Mouse (Mus musculus) lung, embryonic 15.5 days (tissue): ENCODE data around the gene Hexim2. TPM values are rescaled to one million over a fixed set of nuclear protein-coding genes. Genes with fewer than 3 reads are reported as not detected.

Experiments used
- ATAC-seq: fragments of 200-750 bp; cut with Nextera tagmentation; 2 replicates; pipeline ENCODE4 v1.8.0; 2017; ENCODE audit warnings: moderate number of reproducible peaks, borderline replicate concordance; ENCODE audit not compliant: low FRiP score, low TSS enrichment; ENCODE audit errors: extremely low read depth
- H3K27ac ChIP-seq: fragments of 300-500 bp; sonication (generic); 2 replicates; pipeline ENCODE4 v1.5.1; 2015; ENCODE audit warnings: moderate library complexity, mild to moderate bottlenecking, inconsistent platforms
- H3K27me3 ChIP-seq: fragments of 300-500 bp; sonication (generic); 2 replicates; pipeline ENCODE4 v1.6.1; 2015; ENCODE audit warnings: inconsistent platforms
- H3K36me3 ChIP-seq: fragments of 300-500 bp; sonication (generic); 2 replicates; pipeline ENCODE4 v1.6.1; 2015; ENCODE audit warnings: inconsistent platforms
- H3K4me1 ChIP-seq: fragments of 300-500 bp; sonication (generic); 2 replicates; pipeline ENCODE4 v1.6.1; 2015; ENCODE audit warnings: inconsistent platforms
- H3K4me2 ChIP-seq: fragments of 300-500 bp; sonication (generic); 2 replicates; pipeline ENCODE4 v1.6.1; 2015; ENCODE audit warnings: inconsistent platforms, mild to moderate bottlenecking, moderate library complexity
- H3K4me3 ChIP-seq: fragments of 300-500 bp; sonication (generic); 2 replicates; pipeline ENCODE4 v1.5.1; 2015; ENCODE audit warnings: mild to moderate bottlenecking, inconsistent platforms
- H3K9ac ChIP-seq: fragments of 300-500 bp; sonication (generic); 2 replicates; pipeline ENCODE4 v1.6.1; 2015; ENCODE audit warnings: inconsistent platforms
- H3K9me3 ChIP-seq: fragments of 300-500 bp; sonication (generic); 2 replicates; pipeline ENCODE4 v1.6.1; 2016; ENCODE audit warnings: inconsistent platforms
- WGBS: fragments of 180-500 bp; shearing (Covaris S2); methylation state at CpG from one replicate; pipeline ENCODE4 v1.1.7; 2015; 5-methylcytosine and 5-hydroxymethylcytosine counted together
- polyA plus RNA-seq: library from polyadenylated mRNA; unstranded; fragments of >200 nt; fragmentation: Nextera tagmentation; extraction: Ambion mirVana; gene quantifications from 2 replicates; pipeline ENCODE4 v1.2.1, GENCODE M21; 2015

Hexim2 gene
- polyA plus RNA-seq, 1 experiment from 2014 or later, result 9.6 TPM

DNA sequence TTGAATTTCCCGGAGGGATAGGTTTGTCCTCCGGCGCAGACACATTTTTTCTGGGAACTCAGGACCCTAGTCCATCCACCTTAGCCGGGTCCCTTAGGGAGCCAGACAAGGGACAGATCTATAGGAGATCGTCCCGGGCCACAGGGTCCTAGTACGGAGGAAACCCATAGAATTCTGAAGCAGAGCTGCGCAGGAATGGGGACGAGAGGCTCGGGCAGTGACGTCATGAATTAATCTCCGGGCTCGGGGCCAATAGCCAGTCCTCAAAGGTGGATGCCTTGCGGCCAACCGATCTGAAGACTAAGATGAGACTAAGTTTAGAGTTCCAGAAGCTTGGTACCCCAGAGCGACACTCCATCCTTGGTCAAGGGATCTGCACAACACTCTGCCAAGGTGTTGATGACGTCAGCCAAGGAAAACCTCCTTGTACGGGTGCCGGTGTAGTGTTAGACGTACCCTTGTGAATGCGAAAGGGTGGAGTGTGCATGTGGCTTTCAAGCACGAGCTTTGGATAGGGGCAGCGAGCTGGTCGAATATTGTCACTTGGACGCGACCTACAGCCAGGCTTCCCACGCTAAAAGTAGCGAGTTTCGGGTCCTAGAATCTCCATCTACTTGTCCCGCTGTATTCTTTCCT, 30.2 kb upstream of the Hexim2 start:
- Histone ChIP-seq H3K4me1 (peaks cover 32% of the 10 kb centered on the region), H3K36me3 (no peaks in the 10 kb centered on the region), H3K9ac (peak overlapping the region; percentile 58), H3K4me3 (peak overlapping the region; percentile 56), H3K27ac (no peak overlapping the region), H3K9me3 (no peaks in the 10 kb centered on the region), H3K4me2 (peak overlapping the region; percentile 91), H3K27me3 (peaks cover 25% of the 10 kb centered on the region)
- 2% methylated on average over 30 of the region's 30 CpGs for WGBS
- peak; percentile 12; the same call in 1 of the 2 replicates for ATAC-seq

DNA sequence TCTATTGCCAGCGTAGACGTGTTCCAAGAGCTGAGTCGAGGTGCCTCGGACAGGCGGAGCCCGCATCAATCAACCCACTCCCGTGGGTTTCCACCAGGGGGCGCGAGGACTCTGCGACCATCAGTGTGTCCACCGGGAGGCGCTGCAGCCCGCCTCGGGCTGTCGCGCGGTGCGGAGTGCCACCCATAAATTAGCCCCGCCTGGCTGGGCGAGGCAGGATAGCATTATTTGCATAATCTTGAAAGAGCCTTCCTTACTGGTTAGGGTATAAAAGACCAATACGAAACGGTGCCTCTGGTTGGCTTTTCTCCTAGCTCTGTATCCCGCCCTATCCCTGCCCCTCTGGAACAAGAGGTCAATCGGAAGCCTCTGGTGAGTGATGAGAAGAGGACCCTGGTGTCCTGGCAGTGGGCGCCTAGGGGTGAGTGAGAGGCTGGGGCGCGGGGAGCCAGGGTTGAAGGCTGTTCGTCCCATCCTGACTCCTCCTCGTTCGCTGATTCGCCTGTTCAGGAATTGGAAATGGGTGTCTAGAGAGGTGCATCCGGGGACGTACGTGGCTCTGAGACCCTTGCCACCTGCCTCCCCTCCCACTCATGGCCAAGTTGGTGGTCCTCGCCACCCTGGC, 29.4 kb upstream of the Hexim2 start:
- Histone ChIP-seq H3K36me3 (no peaks in the 10 kb centered on the region), H3K27me3 (peaks cover 25% of the 10 kb centered on the region), H3K4me3 (peak overlapping the region; percentile 56), H3K4me1 (peaks cover 24% of the 10 kb centered on the region), H3K4me2 (peak overlapping the region; percentile 91), H3K9me3 (no peaks in the 10 kb centered on the region), H3K9ac (peak overlapping the region; percentile 47), H3K27ac (no peak overlapping the region)
- WGBS, result under 1% methylated on average over 35 of the region's 35 CpGs
- ATAC-seq, result peak; percentile 89

DNA sequence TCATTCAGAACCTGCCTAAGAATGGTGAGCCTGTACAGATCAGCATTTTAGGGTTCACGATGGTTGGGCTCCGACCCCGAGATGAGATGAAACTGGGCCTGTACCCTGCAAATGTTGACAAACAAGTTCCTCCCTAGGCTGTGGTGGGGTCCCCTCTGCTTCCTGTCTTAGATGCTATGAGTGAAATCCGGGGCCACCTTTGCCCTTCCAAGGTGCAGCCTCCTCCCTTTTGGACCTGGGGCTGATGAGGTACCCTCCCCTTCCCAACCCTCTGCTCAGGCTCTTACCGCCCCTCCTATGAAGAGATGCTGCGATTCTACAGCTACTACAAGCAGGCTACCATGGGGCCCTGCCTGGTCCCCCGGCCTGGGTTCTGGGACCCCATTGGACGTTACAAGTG, 28.6 kb upstream of the Hexim2 start:
- Histone ChIP-seq H3K27me3 (peaks cover 25% of the 10 kb centered on the region), H3K4me1 (peaks cover 23% of the 10 kb centered on the region), H3K27ac (no peak overlapping the region), H3K36me3 (no peaks in the 10 kb centered on the region), H3K4me2 (peak overlapping the region; percentile 91), H3K9me3 (no peaks in the 10 kb centered on the region), H3K9ac (peak overlapping the region; percentile 47; the same call in 1 of the 2 replicates), H3K4me3 (peak overlapping the region; percentile 56)
- no peak for ATAC-seq
- 52% methylated on average over 8 of the region's 8 CpGs for WGBS

DNA sequence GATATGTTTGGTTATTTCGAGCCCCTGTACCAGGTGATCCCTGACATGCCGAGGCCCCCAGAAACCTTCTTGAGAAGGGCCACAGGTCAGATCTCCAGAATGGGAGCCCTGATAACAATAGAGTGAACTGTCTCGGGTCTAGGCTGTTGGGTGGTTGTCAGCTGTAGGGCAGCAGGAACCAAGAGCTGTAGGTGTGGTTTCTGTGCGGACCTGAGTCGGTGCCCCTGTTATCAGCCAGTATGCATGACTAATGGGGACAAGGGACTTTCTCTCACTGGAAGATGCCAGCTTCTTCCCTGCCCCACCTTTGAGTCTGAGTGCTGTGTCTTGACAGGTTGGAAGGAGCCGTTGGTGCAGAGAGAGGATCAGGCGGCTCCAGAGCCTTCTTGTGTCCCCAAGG, 27.8 kb upstream of the Hexim2 start:
- Histone ChIP-seq H3K4me3 (no peak overlapping the region), H3K27me3 (peaks cover 25% of the 10 kb centered on the region), H3K27ac (no peak overlapping the region), H3K36me3 (no peaks in the 10 kb centered on the region), H3K9me3 (no peaks in the 10 kb centered on the region), H3K4me1 (peaks cover 23% of the 10 kb centered on the region), H3K4me2 (no peak overlapping the region), H3K9ac (no peak overlapping the region)
- ATAC-seq, result no peak
- WGBS, result 68% methylated on average over 7 of the region's 7 CpGs

DNA sequence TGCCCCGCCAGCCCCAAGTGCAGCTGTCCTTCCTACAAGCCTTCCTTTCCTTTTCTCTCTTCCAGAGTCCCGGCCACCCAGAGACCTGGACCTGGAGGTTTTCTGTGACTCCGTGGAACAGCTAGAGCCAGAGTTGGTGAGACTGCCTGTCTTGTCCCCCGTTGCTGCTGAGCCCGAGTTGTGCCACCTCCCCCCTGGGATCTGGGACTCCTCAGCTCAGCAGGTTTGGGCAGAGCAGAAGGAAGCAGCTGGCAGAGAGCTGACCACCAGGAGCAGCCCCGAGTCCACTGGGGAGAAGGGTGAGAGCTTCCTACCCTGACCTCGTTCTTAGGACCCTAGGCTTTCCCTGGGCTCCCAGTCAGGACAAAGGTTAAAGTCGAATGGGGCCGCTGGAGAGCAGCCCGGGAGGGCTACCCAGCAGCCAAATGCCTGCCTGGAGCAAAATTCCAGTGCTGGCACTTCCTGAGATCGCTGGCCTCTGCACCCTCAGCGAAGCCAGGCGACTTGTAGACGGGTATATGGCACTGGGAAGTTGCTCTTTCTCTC, 27.0 kb upstream of the Hexim2 start:
- Histone ChIP-seq H3K9me3 (no peaks in the 10 kb centered on the region), H3K36me3 (no peaks in the 10 kb centered on the region), H3K4me2 (no peak overlapping the region), H3K4me1 (peaks cover 23% of the 10 kb centered on the region), H3K9ac (no peak overlapping the region), H3K27me3 (peaks cover 24% of the 10 kb centered on the region), H3K4me3 (no peak overlapping the region), H3K27ac (no peak overlapping the region)
- WGBS, result 54% methylated on average over 14 of the region's 14 CpGs
- ATAC-seq, result no peak

DNA sequence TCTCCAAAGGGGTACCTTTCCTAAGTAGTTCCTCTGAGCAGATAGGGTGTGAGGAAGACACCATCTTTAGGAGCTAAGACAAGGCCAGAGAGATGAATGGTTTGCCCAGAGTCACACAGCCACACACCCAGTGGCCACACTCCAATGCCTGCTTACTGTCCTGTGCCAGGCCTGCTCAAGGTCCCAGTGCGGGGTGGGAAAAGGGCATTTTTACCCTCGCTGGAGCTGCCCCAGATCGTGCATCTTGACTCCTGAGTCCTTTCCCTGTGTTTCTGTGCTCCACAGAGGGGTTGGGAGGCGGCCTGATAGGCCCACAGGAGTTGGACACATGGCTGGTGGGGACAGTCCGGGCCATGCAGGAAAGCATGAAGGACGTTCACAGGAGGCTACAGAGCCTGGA, 26.4 kb upstream of the Hexim2 start:
- ATAC-seq, result no peak
- Histone ChIP-seq H3K27me3 (peaks cover 18% of the 10 kb centered on the region), H3K9me3 (no peaks in the 10 kb centered on the region), H3K4me3 (no peak overlapping the region), H3K9ac (no peak overlapping the region), H3K27ac (no peak overlapping the region), H3K36me3 (no peaks in the 10 kb centered on the region), H3K4me1 (peaks cover 23% of the 10 kb centered on the region), H3K4me2 (no peak overlapping the region)
- WGBS, result 79% methylated on average over 6 of the region's 6 CpGs

DNA sequence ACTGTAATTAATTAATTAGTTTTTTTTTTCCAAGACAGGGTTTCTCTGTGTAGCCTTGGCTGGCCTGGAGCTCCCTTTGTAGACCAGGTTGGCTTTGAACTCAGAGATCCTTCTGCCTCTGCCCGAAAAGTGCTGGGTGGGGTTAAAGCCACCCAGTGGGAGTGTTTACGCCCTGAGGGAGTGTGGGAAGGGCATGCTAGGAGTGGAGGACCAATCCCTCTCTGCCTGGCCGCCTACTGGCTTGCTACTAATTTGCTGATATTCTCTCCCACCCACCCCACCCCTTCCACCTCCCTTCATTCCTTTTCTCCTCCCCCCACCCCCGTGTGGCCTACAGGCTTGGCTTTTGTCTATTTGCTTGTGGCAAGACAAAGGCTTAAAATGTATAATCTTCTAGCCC, 25.8 kb upstream of the Hexim2 start:
- no peak overlapping the region for H3K4me2 ChIP-seq
- H3K27me3 ChIP-seq, result peaks cover 13% of the 10 kb centered on the region
- H3K27ac ChIP-seq, result no peak overlapping the region
- H3K36me3 ChIP-seq, result no peaks in the 10 kb centered on the region
- no peak overlapping the region for H3K9ac ChIP-seq
- peaks cover 21% of the 10 kb centered on the region for H3K4me1 ChIP-seq
- no peak overlapping the region for H3K4me3 ChIP-seq
- no peaks in the 10 kb centered on the region for H3K9me3 ChIP-seq
- no peak for ATAC-seq
- WGBS, result 63% methylated on average over 4 of the region's 4 CpGs

DNA sequence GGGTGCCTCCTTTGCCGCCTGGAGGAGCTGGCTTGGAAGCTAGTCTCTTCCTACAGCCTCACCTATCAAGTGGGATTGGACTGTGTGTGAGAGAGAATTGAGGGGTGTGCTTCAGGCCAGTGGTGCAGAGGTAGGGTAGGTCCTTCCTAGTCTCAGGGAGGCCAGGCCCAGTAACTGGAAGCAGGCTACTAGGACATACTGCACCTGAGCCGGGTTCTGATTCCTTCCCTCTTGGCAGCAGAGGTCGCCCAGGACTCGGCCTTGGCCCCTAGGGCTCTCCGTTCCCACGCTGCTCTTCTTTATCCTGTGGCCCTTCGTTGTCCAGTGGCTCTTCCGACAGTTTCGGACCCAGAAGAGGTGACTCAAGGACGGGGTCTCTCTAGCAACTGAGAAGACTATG, 20.9 kb upstream of the Hexim2 start:
- Histone ChIP-seq H3K27ac (no peak overlapping the region), H3K27me3 (no peaks in the 10 kb centered on the region), H3K9ac (peak overlapping the region; percentile 47; the same call in 1 of the 2 replicates), H3K4me3 (peak overlapping the region; percentile 41; the same call in 1 of the 2 replicates), H3K9me3 (no peaks in the 10 kb centered on the region), H3K36me3 (no peaks in the 10 kb centered on the region), H3K4me1 (peaks cover 26% of the 10 kb centered on the region), H3K4me2 (peak overlapping the region; percentile 76)
- WGBS, result 32% methylated on average over 10 of the region's 10 CpGs
- no peak for ATAC-seq

DNA sequence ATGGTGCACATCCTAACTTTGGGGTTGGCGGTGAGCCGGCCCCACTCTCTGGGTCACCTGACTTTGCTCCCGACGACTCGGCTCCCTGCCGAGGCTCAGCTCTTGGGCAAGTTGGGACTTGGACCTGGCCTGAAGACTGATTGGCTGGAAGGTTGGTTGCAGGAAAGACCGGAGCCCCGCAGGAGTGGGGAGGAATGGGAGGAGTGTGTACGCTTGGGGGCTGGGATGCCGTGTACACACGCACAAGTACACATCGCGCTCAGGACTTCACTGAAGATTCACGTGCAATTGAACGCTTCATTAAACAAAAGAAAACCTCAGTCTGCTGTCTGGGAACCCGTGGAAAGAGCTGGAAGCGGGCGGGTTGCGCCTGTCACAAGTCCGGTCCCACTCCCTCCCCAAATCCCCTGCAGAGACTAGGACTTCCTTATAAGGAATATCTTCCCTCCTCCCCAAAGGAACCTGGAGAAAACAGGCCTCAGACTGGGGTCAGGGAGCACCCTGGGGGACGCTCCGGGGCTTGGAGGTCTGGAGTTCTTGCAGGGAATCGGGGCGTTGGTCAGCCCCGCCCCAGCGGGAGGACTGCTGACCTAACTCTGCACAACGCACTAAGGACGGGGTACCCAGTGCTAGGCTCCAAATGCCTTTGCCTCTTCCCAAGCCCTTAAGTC, 20.2 kb upstream of the Hexim2 start:
- ATAC-seq, result no peak

DNA sequence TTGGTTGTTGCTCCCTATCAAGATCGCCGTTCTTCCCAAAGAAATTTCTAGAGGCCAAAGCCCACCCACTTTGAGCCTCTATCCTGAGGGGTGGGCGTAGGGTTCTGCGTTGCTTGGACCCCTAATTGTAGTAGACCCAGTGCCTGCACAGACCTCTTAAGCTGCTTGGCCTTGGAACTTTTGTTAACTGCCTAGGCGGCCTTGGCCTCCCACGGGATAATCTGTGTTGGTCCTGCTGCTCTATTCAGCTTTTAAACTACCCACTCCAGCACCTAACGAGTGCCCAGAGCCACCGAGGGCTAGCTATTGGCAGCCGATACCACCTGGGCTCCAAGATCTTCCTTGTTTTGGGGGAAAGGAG, 19.7 kb upstream of the Hexim2 start:
- 30% methylated on average over 9 of the region's 9 CpGs for WGBS
- H3K27ac ChIP-seq, result peak overlapping the region; percentile 58; the same call in 1 of the 2 replicates
- H3K36me3 ChIP-seq, result no peaks in the 10 kb centered on the region
- H3K27me3 ChIP-seq, result no peaks in the 10 kb centered on the region
- ATAC-seq, result no peak
- peak overlapping the region; percentile 47 for H3K9ac ChIP-seq
- peaks cover 26% of the 10 kb centered on the region for H3K4me1 ChIP-seq
- no peaks in the 10 kb centered on the region for H3K9me3 ChIP-seq
- peak overlapping the region; percentile 76 for H3K4me2 ChIP-seq
- peak overlapping the region; percentile 41 for H3K4me3 ChIP-seq

More for the DNA sequence above, 20.2 kb upstream of the Hexim2 start:
- Histone ChIP-seq H3K4me1 (peaks cover 26% of the 10 kb centered on the region), H3K36me3 (no peaks in the 10 kb centered on the region), H3K27me3 (no peaks in the 10 kb centered on the region), H3K4me3 (peak overlapping the region; percentile 41), H3K9ac (peak overlapping the region; percentile 47), H3K9me3 (no peaks in the 10 kb centered on the region), H3K4me2 (peak overlapping the region; percentile 76), H3K27ac (peak overlapping the region; percentile 58; the same call in 1 of the 2 replicates)
- 1% methylated on average over 28 of the region's 28 CpGs for WGBS

DNA sequence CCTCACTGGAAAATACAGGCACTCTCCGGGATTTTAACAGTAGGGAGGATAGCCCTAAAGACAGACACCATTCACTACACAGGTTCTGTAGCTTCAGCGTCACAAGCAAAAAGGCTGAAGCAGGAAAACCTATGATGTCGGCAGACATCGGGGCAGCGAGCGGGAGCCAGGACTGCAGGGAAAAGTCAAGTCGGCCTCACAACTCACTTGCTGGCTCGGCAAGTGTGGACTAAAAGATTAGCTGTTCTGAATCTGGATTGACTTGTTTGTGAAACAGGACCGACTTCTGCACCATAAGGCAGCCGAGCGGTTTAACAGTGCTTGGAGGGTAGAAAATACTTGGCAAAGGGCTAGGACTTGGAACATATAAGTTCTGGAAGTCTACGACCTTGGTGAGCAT, 19.2 kb upstream of the Hexim2 start:
- no peak overlapping the region for H3K4me2 ChIP-seq
- ATAC-seq, result no peak

DNA sequence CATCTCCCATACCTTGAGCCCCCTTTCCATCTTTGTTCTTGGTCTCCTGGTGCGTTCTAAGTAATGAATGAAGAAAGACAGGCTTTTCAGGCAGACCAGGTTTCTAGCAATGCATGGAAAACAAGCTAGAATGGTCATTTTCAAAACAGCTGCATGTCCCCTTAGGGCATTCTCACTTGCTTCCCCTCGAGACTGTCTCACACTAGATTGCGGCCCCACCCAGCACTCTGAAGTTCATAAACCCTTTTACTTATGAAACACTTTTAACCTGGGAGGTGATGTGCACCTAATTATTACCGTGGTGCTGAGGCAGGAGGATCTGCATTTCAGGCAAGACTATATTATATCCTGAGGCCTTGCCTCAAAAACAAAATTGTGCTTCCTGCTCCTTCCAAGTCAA, 18.5 kb upstream of the Hexim2 start:
- Histone ChIP-seq H3K9ac (no peak overlapping the region), H3K9me3 (no peaks in the 10 kb centered on the region), H3K36me3 (no peaks in the 10 kb centered on the region), H3K27me3 (no peaks in the 10 kb centered on the region), H3K4me3 (no peak overlapping the region), H3K27ac (no peak overlapping the region), H3K4me1 (peaks cover 32% of the 10 kb centered on the region), H3K4me2 (no peak overlapping the region)
- WGBS, result 84% methylated on average over 4 of the region's 4 CpGs
- ATAC-seq, result no peak

More for the DNA sequence above, 19.2 kb upstream of the Hexim2 start:
- H3K4me1 ChIP-seq, result peaks cover 26% of the 10 kb centered on the region
- H3K9ac ChIP-seq, result no peak overlapping the region
- no peak overlapping the region for H3K4me3 ChIP-seq
- no peaks in the 10 kb centered on the region for H3K36me3 ChIP-seq
- no peaks in the 10 kb centered on the region for H3K9me3 ChIP-seq
- peak overlapping the region; percentile 4; the same call in 1 of the 2 replicates for H3K27ac ChIP-seq
- no peaks in the 10 kb centered on the region for H3K27me3 ChIP-seq
- 52% methylated on average over 12 of the region's 12 CpGs for WGBS
